Mouse (Mus musculus): ENCODE data around the gene Nfasc. TPM values are rescaled to one million over a fixed set of nuclear protein-coding genes. Genes with fewer than 3 reads are reported as not detected.

Gene Nfasc
- polyA plus RNA-seq, 1 experiment, result 0.43 TPM

DNA sequence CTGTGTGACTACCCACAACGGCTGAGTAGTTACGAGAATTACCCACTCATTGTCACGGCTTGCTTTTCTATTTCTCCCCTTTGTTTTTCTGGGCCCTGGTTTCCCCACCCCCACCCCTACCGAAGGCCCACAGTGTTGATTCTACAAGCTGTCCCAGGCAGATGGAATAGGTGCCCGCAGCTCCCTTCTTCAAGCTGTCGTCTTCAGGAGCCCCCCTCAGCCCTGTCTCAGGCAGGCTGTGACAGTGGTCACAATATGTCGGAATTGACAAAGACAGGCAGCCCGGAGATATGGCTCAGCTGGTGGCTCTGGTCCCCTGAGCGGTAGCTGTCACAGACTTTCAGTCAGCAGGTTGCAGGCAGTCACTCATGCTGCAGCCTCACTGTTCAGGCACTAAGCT, 90.9 kb downstream of the Nfasc start:
- no peak for DNase-seq (ENCODE audit: low read depth)

DNA sequence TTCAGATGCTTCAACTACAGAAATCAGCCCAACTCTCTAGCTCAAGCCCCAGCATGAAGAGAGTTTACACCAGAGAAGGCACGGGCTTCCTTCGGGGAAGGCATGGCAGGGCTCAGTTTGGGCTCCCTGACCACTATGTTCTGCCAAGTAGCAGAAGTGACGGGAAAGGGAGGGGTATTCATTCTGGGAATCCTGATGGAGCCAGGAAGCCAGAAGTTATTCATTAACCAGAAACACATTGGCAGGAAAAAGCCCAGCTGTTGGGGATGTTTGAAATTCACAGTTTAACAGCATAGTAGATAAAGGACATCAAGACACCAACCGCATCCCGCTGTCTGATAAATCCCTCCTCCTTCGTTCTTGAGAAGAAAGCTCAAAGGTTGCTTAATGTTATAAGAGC, 93.6 kb downstream of the Nfasc start:
- DNase-seq (ENCODE audit: low read depth), result no peak

DNA sequence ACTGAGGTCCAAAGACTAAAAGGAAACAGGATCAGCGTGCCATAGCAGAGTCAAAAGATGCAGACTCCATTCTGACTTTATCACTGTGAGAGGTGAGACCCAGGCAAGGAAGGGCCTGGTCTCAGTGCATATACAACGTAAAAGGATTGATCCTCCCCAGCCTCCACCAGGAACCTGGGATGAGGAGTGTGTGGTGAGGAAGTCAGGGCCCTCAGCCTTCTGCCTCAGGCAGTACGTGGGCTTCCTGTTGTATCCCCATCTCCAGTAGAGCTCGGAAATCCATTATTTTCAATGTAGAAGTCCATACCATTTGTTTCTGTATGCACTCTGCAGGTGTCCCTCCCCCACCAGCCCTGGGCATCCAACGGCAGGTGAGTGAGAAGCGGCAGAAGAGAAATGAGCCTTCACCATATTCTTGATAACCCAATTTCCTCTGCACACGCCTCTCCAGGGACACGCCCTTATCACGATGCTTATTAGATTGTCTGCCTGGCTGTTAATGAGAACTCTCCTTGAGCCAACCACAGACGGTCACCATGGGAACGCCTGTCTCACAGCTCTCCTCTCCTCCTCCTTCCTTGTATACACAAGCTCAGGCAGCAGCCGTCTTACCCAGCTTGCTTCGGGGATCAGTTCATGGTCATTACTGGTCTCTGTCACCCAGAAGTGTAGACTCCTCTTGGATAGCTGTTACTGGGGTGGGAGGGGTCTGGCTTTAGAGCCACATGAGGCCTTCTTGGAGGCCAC, 100.4 kb downstream of the Nfasc start:
- DNase-seq (ENCODE audit: low read depth), result no peak

DNA sequence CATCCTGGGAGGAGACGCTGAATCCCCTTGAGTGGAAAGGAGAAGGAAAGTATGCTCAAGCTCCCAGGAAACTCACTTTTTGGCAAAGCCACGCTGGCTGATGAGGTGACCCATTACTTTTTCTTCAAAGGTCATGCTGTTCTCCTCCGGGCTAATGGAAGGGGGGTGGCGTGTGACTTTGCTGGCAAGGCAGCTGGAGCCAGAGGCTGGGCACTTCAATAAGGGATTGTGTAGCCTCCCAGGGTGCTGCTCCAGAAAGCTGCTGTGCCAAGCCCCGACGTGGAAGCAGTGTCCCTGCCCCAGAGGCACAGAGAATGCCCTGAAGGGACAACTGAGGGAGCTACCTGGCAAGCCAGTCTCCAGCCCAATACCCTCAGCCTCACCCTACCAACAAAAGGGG, 101.3 kb downstream of the Nfasc start:
- no peak for DNase-seq (ENCODE audit: low read depth)

DNA sequence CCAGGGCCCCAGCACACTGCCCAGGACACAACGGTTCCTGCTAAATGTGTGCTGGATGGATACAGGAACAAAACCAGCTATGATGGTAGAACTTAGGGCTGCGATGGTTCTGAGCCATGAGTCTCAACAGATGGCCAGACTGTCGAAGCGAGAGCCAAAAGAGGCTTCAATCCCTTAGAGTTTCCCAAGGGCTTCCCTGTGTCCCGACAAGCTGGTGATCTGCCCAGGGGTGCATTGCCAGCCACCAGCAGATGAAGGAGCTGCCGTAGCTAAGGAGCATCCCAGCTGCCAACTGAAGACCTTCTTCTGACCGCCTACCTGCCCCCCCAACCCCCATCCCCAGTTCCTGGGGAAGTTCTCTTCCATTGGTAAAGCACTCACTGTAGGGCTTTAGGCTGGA, 104.3 kb downstream of the Nfasc start:
- DNase-seq (ENCODE audit: low read depth), result no peak

DNA sequence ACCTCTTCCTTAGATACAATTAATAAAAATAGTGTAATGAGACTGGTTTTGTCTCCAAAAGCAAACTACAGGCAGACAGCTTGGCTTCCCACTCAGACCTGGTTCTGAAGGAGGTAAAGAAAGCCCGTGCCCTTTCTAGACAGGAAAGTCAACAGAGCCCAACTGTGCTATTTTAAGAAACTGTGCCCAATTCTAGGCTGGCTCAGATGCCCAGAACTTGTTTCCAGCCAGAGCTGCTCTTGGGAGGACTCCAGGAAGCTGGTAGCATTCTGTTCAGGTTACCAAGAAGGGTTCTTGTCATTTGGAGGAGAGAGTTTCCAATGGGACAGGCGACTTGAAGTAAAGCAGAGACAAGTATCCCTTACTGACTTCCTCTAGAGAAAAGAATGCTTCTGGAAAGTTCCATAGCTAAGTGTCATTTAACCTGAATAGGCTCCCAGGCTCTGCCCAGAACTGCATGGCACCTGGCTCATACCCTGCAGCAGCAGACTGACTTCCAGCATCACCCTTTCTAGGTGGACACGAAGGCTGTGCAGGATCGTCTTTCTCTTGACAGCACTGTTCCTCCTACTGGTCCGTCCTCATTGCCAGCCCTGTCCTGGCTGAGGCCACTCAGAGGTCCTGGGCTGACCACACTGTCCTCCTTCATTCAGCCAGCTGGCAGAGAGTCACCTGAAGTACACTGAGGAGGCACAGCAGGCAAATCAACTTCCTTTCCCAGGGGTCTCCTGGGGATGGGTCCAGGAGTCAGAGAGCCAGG, 111.8 kb downstream of the Nfasc start:
- DNase-seq (ENCODE audit: low read depth), result no peak

DNA sequence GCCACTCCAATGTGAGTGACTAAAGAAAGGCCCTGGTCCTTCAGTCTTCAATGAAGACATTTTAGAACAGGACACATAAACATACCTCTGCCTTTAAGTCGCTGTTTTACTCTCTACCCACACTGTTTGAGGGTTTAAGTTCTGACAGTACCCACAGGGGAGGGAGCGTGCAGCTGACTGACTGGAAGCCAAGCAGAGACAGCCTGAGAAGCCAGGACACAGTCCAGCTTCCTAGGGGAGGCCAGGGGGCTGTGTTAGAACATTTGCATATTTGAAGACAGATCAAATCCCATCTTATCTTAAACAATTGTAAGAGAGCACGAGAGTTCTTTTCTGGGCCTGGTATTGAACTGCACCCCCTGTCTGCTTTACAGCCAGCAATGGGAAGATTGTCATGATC, 113.0 kb downstream of the Nfasc start:
- no peak for DNase-seq (ENCODE audit: low read depth)

DNA sequence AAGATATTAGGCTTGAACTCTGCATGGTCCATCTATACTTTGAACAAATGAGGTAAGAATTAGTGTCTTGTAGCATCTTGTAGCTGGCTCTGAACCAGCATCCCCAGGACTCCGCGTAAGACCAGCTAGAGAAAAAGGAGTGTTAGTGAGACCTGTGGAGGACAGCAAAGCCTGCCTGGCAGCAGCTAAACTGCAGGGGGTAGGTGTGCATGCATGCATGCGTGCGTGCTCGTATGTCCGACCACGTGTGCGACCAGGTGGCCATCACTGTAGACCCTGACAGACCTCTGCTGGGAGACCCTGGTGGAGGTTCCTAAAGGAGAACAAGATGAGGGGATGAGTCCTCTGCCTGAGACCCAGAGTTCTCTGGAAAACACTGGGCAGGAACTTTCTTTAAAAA, 113.4 kb downstream of the Nfasc start:
- DNase-seq (ENCODE audit: low read depth), result no peak

DNA sequence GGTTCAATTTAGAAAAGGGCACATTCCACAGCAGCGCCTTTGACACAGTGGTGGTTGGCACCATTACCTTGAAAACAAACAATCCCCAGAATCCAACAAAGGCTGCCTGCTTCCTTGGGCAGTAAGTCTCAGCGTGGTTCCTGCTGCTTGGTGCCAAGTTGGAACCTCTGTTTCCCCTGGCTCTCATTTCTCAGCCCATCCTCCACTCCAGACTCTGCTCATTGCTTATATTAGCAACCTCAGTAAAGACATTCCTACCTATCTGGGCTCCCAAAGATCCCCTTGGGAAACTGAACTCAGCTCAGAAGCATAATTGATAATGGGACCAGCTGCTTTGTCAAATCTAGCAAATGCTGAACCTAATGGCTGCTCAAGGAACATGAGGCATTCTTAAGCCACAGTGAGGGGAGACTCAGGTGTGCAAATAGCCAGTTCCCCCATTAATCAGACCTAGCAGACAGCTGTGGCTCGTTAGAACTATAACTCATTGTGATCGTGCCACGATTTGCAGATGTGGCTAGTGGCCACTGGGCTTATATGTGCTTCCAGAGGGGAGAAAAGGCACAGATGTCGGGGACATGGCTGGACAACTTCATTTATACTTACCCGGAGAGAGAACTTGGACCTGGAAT, 115.4 kb downstream of the Nfasc start:
- DNase-seq (ENCODE audit: low read depth), result no peak

DNA sequence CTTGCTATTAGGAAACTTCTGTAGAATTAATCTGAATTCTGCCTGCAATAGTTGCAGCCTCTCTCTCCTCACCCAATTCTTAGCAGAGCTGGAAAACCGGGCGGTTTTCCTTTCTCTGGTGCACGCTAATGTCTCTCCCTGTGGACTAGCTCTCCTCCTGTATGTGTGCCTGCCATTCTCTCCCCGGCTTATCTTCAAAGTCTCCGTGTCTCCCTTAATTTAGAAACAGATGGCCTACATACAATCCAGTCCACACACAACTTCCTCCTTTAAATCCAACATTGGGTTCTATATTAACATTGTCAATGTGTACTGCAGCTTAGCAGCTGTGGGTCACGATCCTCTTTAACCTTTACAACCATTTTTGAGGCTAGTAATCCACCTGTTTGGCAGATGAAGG, 116.6 kb downstream of the Nfasc start:
- no peak for DNase-seq (ENCODE audit: low read depth)

DNA sequence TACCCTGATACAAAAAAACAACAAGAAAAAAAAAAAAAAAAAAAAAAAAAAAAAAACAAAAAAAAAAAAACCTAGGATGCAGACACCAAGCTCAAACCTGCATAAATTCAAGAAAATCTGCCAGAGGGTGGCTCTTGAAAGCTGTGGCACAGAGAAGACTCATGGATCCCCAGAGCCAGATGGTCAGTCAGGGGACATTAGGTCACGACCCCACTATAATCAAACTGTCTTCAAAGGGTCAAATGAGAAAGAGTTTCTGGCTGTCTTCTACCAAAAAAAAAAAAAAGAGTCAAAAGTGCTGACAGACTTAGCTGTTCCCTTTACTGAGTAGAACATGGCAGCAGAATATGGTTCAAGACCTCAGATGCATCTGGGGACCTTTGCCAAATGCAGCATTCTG, 117.1 kb downstream of the Nfasc start:
- no peak for DNase-seq (ENCODE audit: low read depth)

DNA sequence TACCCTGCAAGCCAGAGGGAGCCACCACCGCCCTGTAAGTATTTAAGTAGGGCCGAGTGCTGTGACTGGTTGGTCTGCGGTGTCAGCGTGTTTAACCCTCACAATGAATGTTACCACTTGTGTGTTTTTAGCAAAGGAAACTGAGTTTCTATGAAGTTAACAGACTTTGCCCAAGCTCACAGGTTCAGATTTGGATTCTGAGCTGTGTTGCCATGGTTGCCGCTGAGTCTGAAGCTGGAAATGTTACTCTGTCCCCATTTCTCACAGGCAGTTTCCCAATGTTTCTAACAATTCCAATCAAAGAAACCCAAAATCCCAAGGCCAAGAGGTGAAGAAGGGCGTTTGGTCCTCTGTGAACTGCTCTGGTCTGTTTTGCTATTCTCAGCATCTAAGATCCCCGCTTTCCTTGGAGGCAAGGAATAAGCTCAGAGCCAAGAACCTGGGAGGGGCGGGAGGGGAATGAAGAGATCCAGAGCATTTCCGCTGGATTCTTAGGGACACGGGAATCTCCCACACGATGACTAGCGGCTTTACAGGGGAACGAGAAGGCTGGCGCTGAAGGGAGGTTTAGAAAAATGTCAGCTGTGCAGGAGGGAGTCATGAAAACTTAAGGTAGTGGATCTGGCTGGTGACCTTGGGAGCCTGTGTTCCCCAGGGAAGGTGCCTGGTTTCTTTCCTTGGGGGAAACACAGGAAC, 117.8 kb downstream of the Nfasc start:
- no peak for DNase-seq (ENCODE audit: low read depth)

DNA sequence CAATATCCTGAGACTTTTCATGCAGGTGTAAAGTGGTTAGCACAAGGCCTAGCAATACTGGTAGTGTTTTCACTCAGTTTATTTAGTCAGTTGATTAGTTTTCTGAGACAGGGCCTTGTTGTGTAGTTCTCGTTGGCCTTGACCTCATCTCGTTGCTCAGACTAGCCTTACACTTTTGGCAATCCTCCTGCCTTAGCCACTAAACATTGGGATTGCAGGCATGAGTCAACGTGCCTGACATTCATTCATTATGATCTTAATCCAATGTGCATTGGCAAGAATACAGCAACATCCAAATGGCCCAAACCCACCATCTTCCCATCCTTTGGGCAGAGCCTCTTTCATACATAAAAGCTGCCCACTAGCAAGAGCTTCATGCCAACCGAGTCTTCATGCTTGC, 129.5 kb downstream of the Nfasc start:
- DNase-seq (ENCODE audit: low read depth), result no peak

DNA sequence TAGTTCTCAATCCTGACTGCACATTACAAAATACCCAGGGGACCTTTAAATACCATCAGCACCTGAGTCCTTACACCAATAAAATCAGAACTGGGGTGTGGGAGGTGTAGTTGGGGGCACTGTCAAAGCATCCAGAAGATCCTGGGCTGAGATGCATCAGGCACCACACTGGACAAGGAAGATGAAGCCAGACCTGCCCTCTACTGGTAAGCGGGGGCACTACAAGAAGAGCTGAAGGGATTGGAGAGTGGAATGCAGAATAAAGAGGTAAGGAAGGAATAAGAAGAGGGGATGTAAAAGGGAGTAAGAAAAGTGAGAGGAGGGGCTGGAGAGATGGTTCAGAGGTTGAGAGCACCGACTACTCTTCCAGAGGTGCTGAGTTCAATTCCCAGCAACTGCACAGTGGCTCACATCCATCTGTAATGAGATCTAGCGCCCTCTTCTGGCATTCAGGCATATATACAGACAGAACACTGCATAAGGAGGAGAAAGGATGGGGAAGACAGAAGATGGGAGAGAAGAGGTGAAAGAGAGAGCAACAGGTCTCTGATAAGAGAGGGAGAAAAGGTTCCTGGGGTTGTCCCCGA, 132.5 kb downstream of the Nfasc start:
- no peak for DNase-seq (ENCODE audit: low read depth)

DNA sequence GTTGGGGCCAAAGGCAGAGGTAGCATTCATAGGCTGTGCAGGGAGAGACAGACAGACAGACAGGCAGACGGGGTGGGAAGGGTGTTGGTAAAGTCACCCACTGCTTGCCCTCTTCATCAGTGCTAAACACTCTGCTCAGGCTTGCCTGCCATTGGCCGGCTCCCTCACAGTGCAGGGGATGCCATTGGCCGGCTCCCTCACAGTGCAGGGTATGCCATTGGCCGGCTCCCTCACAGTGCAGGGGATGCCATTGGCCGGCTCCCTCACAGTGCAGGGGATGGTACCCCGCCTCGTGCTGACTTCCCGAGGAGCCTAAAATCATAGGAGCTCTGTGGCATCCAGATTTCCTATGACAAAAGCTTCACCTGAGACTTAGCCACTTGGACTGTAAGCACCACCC, 139.4 kb downstream of the Nfasc start:
- no peak for DNase-seq (ENCODE audit: low read depth)

DNA sequence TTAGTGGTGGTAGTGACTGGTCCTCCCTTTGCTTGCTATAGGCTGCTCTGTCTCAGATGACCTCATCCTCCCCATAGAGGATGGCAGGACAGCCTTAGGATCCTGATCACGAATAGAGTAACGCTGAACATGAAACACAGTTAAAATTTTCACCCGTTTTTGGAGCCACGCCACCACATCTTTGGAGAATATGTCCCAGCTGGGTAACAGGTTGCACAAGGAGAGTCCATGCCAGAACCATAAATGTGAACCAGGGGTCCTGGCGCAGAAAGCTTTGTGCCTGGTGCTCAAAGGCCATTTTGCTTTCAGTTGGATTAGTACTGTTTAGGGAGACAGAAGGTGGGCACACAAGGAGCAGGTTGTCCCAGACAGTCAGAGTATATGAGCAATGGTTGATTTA, 143.6 kb downstream of the Nfasc start:
- no peak for DNase-seq (ENCODE audit: low read depth)

DNA sequence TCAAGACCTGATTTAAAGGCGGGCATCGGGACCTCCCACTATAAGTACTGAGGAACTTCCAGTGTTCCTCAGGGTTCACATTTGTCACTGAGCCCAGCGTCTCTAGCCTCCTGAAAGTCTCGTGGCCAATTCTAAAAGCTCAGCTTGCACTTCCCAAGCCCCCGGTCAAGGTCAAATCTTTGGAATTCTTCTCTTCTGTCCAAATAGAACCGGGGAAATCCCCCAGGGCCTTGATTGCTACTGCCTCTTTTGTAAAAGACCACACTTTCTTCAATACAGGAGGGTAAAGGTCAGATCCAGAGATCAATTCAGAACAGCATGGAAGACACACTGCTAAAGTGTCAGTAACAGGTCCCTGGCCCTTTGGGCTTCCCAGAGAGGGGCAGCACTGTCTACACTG, 145.9 kb downstream of the Nfasc start:
- DNase-seq (ENCODE audit: low read depth), result no peak

DNA sequence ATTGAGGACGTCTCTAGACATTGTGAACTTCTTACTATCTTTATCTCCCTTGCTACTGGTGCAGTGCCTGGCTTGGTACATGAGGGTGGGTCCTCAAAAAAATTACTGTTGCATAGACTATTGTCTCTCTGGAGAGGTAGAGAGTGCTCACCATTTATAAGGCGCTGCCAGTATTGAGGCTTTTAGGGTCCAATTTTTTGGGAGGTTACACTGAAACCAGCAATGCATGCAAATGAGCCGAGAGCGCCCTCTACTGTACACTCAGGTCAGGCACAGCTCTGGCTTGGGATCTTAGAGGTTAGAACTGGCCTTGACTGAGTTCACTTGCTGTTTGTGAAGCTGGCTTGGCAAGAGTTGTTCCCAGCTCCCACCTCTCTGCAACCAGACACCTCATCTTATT, 147.0 kb downstream of the Nfasc start:
- no peak for DNase-seq (ENCODE audit: low read depth)

DNA sequence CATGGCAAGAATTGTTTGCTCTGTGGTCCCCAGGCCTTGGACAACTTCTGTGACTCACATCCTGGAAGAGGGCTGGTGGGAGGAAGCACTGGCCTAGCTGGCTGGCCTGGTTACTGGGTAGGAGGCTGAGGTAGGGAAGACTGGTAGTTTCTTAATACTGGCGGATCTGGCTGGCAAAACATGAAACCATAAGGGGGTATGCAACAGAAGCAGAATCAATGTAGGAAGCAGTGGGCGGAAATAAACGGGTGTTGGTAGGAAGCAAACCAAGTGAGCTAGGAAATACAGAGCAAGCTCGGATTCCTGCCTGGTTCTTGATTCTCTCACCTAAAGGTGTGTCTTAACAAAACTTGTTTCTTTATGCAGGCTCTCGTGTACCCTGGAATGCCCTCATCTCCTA, 149.5 kb downstream of the Nfasc start:
- DNase-seq (ENCODE audit: low read depth), result no peak

DNA sequence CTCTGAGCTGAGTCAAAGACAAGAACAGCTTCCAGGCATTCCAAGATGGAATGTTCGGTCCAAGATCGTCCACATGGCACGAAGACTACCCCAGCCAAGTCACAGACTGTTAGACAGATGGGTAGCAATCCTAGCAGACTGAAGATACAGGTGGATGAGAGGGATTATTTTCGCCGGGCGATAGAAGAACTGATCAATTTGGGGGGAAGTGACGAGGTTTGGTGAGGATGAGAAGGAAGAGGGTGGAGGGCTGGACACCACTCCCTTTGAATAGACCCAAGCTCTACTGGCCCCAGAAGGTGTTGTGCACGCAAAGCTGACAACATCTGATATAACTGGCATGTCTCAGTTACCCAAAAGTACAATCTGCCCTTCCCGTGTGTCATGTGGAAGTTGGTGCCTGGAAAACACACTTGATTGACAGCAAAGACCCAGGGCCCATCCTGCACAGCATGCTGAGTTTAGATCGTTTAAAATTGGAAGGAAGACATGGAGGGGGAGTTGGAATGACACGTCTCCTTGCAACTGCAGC, 150.1 kb downstream of the Nfasc start:
- DNase-seq (ENCODE audit: low read depth), result no peak

DNA sequence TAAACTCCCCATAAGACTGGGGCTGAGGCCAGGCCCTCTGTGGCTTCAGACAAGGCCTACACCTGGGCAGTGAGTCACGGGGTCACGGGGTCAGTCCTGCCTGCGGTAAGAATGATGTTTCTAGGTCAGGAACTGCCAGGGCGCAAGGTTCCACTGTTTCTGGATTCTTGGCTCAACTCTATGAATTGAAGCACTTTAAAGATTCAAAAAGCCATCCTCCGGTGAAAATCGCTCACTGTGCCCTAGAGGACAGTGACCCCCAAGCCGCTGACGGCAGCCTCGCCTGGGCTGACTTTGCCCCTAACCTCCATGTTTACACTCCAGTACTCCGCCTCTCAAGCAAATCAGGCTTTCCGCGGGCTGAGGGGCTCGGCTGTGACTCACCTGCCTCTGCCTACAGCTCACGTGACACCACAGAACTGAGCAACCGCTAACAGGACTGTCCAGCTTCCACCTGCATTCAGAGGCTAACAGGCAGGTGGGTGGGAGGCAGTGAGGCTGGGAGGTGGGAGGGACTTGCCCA, 154.9 kb downstream of the Nfasc start:
- no peak for DNase-seq (ENCODE audit: low read depth)

DNA sequence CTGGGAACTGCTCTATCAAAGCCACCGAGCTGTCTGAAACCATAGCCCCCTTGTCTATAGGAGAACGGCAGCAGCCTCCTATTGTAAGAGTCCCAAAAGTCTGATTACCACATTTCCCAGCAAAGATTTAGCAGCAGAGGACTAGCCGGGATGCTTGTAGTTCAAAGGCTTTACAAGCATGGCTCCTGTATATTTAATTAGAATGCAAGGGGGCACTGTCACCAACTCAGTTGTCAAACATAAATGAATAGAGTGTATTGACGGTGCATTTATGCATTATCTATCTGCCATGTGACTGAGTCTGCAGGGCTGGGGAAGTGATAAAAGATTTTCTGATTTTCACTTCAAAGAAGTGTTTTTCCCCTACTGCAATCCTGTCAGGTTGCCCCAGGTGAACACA, 156.2 kb downstream of the Nfasc start:
- no peak for DNase-seq (ENCODE audit: low read depth)
